15 mouse cellular contexts compared by ENCODE assay signal in the genomic region with DNA sequence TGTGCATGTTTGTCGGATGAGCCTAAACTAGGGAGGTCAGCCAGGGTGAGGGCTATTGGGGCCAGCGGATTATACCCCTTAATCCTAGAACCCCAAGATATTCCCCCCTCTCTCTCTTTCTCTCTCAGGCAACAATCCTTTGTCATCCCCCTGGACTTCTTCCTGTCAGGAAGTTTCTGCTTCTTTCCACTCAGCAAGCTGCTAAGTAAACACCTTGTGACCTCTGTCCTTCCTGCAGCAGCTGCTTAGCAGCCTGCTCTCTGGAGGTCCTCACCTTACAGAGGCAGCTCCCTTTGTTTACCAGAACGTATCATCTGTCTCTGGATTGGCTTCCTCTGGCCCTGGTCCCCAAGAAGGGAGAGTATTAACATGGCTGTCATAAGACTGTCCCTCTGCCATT. TPM values are rescaled to one million over a fixed set of nuclear protein-coding genes. Genes with fewer than 3 reads are reported as not detected.
DNase-seq lines count a peak whose midpoint lies in the region; ATAC-seq and TF ChIP-seq lines count a peak whose summit lies in the region.
"Had no signal": no experiment of that assay in that cellular context is flagged by ENCODE, and none has a peak within 500 bp of the region (broad histone marks: within the 10 kb centered on the region; RNA-seq: fewer than 3 reads in every experiment).

No protein-coding gene starts in this region.

- H3K36me3 ChIP-seq in heart, embryonic 14.5 days (ENCODE audit: control insufficient read depth, insufficient read depth, low read length): no peaks in the 10 kb centered on the region
- H3K36me3 ChIP-seq in embryonic facial prominence, embryonic 14.5 days (ENCODE audit: control insufficient read depth, insufficient read depth, low read length): no peaks in the 10 kb centered on the region
- H3K36me3 ChIP-seq in stomach, postnatal 0 days (ENCODE audit: control insufficient read depth, insufficient read depth, low read length): no peaks in the 10 kb centered on the region
- H3K36me3 ChIP-seq: hindbrain, embryonic 15.5 days; midbrain, embryonic 12.5 days had no signal

- H3K4me1 ChIP-seq in heart, embryonic 14.5 days (ENCODE audit: control insufficient read depth in 2 of 2, insufficient read depth in 2 of 2, low read length in 2 of 2): peaks cover 17 to 23% of the 10 kb centered on the region in 2 experiments
- peaks cover 24% of the 10 kb centered on the region for H3K4me1 ChIP-seq in embryonic facial prominence, embryonic 14.5 days (ENCODE audit: control insufficient read depth, insufficient read depth, low read length)
- H3K4me1 ChIP-seq in stomach, postnatal 0 days (replicated peaks; ENCODE audit: control insufficient read depth, insufficient read depth): no peaks in the 10 kb centered on the region

- H3K4me2 ChIP-seq in heart, embryonic 14.5 days (ENCODE audit: low read length): no peak overlapping the region
- H3K4me2 ChIP-seq in embryonic facial prominence, embryonic 14.5 days (ENCODE audit: low read depth, low read length): no peak overlapping the region
- no peak overlapping the region for H3K4me2 ChIP-seq in stomach, postnatal 0 days (replicated peaks; ENCODE audit: low read depth)
- H3K4me2 ChIP-seq: hindbrain, embryonic 15.5 days; midbrain, embryonic 12.5 days had no signal

- TF ChIP-seq CTCF in stomach, postnatal 0 days (IDR thresholded peaks at IDR 0.05; ENCODE audit: low read depth): no peak

- WGBS in heart, embryonic 14.5 days: 38% methylated on average over 3 of the region's 3 CpGs
- 29% methylated on average over 3 of the region's 3 CpGs for WGBS in embryonic facial prominence, embryonic 14.5 days
- WGBS in stomach, postnatal 0 days: 39% methylated on average over 3 of the region's 3 CpGs

- DNase-seq in heart, postnatal 4 days: no peak
- peak; percentile 11 for DNase-seq in lung, postnatal 10 days
- DNase-seq in lung, postnatal 14 days: no peak
- peak; percentile 55 for DNase-seq in embryonic facial prominence, embryonic 14.5 days (ENCODE audit: low spot score)
- no peak for DNase-seq in stomach, postnatal 0 days (ENCODE audit: low spot score)
- no peak for DNase-seq in MN1 (ENCODE audit: low spot score)
- DNase-seq: adrenal gland, adult 8-10 months; cerebellum, postnatal 36 days; liver, postnatal 0 days; thymus, postnatal 36 days had no signal

- no peaks in the 10 kb centered on the region for H3K27me3 ChIP-seq in heart, embryonic 14.5 days (ENCODE audit: control insufficient read depth, insufficient read depth, low read length)
- H3K27me3 ChIP-seq in embryonic facial prominence, embryonic 14.5 days (replicated peaks; ENCODE audit: control insufficient read depth, insufficient read depth, low read length): no peaks in the 10 kb centered on the region
- H3K27me3 ChIP-seq in stomach, postnatal 0 days (ENCODE audit: control insufficient read depth, insufficient read depth, low read length): no peaks in the 10 kb centered on the region
- H3K27me3 ChIP-seq: hindbrain, embryonic 15.5 days; midbrain, embryonic 12.5 days; Patski had no signal

- H3K27ac ChIP-seq in heart, embryonic 14.5 days (replicated peaks in 1 of 2; ENCODE audit: control insufficient read depth in 1 of 2, insufficient read depth in 1 of 2, low read depth in 2 of 2, low read length in 2 of 2): peak overlapping the region; percentile 31 to 68; a peak in 2 of 4 replicates
- H3K27ac ChIP-seq in embryonic facial prominence, embryonic 14.5 days (replicated peaks; ENCODE audit: low read depth, low read length): peak overlapping the region; percentile 9
- H3K27ac ChIP-seq in stomach, postnatal 0 days (replicated peaks): no peak overlapping the region
- H3K27ac ChIP-seq: hindbrain, embryonic 15.5 days; midbrain, embryonic 12.5 days had no signal

- no peak overlapping the region for H3K9ac ChIP-seq in heart, embryonic 14.5 days (ENCODE audit: low read length)
- no peak overlapping the region for H3K9ac ChIP-seq in embryonic facial prominence, embryonic 14.5 days (ENCODE audit: low read depth, low read length)
- no peak overlapping the region for H3K9ac ChIP-seq in stomach, postnatal 0 days (ENCODE audit: low read length)
- H3K9ac ChIP-seq: hindbrain, embryonic 15.5 days; liver, postnatal 0 days; midbrain, embryonic 12.5 days had no signal

- ATAC-seq in heart, embryonic 14.5 days (ENCODE audit: insufficient number of reproducible peaks, insufficient read depth, low FRiP score, low read depth): no peak
- ATAC-seq in embryonic facial prominence, embryonic 14.5 days (ENCODE audit: low read depth): no peak
- ATAC-seq in stomach, postnatal 0 days (ENCODE audit: low FRiP score, low TSS enrichment): peak; percentile 28; the same call in 1 of the 2 replicates
- ATAC-seq in CD4-positive, CD25-positive, alpha-beta regulatory T cell, adult 4 months: no peak
- ATAC-seq: liver, postnatal 0 days; Patski had no signal

- H3K9me3 ChIP-seq in heart, embryonic 14.5 days (ENCODE audit: control insufficient read depth, low read length): no peaks in the 10 kb centered on the region
- no peaks in the 10 kb centered on the region for H3K9me3 ChIP-seq in embryonic facial prominence, embryonic 14.5 days (ENCODE audit: control insufficient read depth, low read length)
- no peaks in the 10 kb centered on the region for H3K9me3 ChIP-seq in stomach, postnatal 0 days (ENCODE audit: control insufficient read depth, low read length)
- H3K9me3 ChIP-seq: hindbrain, embryonic 15.5 days; midbrain, embryonic 12.5 days had no signal

- TF ChIP-seq EP300 in stomach, postnatal 0 days (optimal IDR thresholded peaks at IDR 0.05): no peak

- H3K4me3 ChIP-seq in heart, embryonic 14.5 days (ENCODE audit: control insufficient read depth in 1 of 2, insufficient read depth in 1 of 2, low read depth in 1 of 2, low read length in 2 of 2): no peak overlapping the region
- H3K4me3 ChIP-seq in embryonic facial prominence, embryonic 14.5 days (ENCODE audit: low read depth, low read length): no peak overlapping the region
- H3K4me3 ChIP-seq in stomach, postnatal 0 days (ENCODE audit: low read depth, low read length): no peak overlapping the region
- H3K4me3 ChIP-seq: hindbrain, embryonic 15.5 days; midbrain, embryonic 12.5 days had no signal

RNA-seq across cellular contexts. Expression of gene Zfp90, which starts 10.3 kb away (rescaled TPM):
- polyA plus RNA-seq in heart, embryonic 14.5 days (2014; fragmentation: Nextera tagmentation; extraction: Ambion mirVana): 14.3 and 14.4 TPM in 2 replicates
- total RNA-seq in heart, postnatal 4 days (2021): 10 to 100 TPM; 12.4 to 13.1 TPM
- 18.4 and 22.9 TPM in 2 replicates for polyA plus RNA-seq in embryonic facial prominence, embryonic 14.5 days (2014; fragmentation: Nextera tagmentation; extraction: Ambion mirVana)
- polyA plus RNA-seq in stomach, postnatal 0 days (2015; fragmentation: Nextera tagmentation; extraction: Ambion mirVana): 8.6 and 8.8 TPM in 2 replicates
- polyA plus RNA-seq in CD4-positive, CD25-positive, alpha-beta regulatory T cell, adult 4 months (2017; shearing (Covaris generic)): 1 to 10 TPM; 4.1 to 6.1 TPM

Comparison
In these comparisons a context has a peak if more than half of its experiments do, and no peak if none do; other contexts are left out.
1. DNase-seq: peak in lung, postnatal 10 days (single experiment) and embryonic facial prominence, embryonic 14.5 days (single experiment); none in heart, postnatal 4 days (single experiment), lung, postnatal 14 days (single experiment), stomach, postnatal 0 days (single experiment) and MN1 (single experiment).